Mouse (Mus musculus): ENCODE results near the gene Hist1h4a.

DNA sequence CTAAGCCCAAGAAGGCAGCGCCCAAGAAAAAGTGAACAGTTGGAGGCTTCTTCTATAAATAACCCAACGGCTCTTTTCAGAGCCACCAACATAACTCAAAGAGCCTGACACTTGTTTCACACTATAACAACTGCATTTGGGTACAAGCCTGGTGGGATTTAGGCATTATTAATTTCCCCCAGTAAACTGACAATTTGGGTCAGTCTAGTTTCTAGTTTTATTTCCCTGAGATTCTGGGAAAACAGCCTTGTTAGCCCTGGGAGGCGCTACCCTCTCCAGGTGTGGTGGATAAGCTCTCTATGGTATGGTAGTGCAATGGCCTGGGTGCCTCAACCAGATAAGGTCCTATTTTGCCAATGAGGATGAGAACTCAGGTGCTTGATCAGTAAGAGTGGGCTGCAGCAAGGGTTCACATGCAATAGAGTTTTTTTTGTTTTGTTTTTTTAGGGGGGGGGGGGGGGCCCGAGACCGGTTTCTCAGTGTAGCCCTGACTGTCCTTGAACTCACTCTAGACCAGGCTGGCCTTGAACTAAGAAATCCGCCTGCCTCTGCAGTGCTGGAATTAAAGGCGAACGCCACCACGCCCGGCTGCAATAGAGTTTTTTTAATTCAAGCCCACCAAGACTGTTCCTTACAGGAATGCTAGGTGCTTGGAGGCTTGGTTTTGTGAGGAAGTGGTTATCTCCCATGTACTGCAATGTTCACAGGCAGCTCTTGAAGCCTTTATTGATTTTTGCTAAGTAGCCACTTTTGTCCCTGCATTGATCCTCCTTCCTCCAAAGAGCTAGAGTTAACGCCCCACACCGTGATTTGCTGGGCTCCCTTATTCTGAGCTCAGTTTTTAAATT lies 3.5 kb upstream of the Hist1h4a start:
- TF ChIP-seq CTCF (conservative IDR thresholded peaks at IDR 0.05; ENCODE audit: insufficient read depth, insufficient read length, low read depth, low read length) (no peak), POLR2A (IDR thresholded peaks at IDR 0.05; ENCODE audit: low read depth, low read length) (no peak)
